Mouse (Mus musculus) ZHBTc4 (cell line): ENCODE data around the gene Tspoap1.
A peak's percentile ranks its signal among the peaks of the same experiment; 100 is the strongest.

Experiments used
- DNase-seq: peaks from one replicate; pipeline ENCODE4 v3.0.0-alpha.2; 2011; ENCODE audit warnings: low read depth, low spot score

The Tspoap1 gene

DNA sequence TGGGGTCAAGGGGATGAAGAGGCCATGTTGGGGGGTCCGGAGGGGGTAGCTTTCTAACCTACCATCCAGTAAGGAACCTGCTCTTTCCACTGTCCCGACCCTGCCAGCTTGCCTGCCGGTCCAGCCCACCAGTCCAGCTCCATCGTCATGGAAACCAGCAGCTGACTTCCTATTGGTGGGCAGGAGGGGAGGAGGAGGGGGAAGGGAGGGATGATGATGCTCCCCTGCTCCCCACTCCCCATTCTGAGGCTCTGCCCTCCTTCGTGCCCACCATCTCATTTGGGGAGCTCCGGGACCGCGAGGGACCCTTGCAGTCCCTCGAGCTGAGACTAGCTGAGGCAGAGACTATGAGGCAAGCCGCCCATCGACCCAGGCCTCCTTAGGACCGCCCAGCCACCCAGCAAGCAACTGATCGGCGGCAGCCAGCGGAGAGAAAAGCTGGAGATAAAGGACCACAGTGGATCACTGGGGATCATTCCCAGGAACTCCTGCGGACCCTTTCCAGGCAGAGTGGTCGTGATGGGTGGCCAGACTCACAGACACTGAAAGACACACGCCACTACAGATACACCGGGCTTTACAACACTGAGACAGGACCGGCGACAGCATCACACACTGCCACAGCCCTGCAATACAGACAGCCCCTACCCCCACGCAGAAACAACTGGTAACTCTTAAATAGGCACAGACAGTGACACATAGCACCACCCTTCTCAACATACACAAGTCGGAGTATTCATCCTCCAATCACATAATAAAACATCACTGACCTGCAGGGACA, at the start of gene Tspoap1:
TSS of gene Tspoap1 (plus strand) at position 241 of the 781 bp plus-strand sequence.
- DNase-seq: no peak

DNA sequence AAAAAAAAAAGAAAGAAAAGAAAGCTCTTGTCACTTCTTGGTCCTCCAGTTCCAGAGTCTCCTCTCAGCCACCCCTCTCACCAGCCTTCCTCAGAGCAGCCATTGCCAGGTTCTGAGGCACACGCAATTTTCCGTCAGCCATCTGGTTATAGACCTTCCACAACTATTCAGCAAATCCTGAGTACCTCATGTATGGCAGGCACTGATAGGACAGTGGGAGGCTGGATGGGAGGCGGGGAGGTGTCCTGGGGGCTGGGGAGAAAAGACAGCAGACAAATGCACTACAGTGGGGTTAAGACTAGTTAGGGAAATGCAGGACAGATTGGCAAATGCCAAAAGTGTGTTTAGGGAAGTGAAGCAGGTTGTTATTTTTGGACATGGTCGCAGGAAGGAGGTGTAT, 48.2 kb upstream of the Tspoap1 start:
- DNase-seq: no peak

DNA sequence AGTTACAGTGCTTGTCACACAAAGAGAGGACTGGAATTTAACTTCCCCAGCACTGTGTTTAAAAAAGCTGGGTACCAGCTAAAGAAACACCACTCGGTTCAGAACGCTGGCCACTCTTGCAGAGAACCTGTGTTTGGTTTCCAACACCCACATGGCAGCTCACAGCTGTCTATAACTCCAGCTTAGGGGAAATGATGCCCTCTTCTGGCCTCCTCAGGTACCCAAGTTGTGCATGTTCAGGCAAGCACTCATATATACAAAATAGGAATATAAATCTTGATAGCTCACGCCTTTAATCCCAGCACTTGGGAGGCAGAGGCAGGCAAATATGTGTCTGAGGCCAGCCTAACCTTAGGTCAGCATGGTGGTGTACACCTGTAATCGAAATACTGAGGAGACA, 44.3 kb upstream of the Tspoap1 start:
- peak; percentile 40 for DNase-seq

DNA sequence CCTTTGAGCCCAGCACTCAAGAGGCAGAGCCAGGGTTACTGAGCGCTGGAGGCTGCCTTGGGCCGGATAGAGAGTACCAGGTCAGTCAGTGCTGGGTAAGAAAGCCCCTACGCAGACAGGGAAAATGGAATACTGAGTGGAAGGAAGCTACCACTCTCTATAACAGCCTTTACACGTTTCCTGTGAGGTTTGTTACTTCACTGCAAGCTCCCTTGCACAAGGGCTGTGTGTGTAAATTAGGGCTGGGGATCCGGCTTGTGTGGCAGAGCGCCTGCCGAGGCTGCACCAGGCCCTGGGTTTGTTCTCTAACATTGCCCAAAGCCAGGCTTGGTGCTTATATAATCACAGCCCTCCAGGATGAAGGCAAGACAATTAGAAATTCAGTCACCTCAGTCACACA, 40.8 kb upstream of the Tspoap1 start:
- no peak for DNase-seq

DNA sequence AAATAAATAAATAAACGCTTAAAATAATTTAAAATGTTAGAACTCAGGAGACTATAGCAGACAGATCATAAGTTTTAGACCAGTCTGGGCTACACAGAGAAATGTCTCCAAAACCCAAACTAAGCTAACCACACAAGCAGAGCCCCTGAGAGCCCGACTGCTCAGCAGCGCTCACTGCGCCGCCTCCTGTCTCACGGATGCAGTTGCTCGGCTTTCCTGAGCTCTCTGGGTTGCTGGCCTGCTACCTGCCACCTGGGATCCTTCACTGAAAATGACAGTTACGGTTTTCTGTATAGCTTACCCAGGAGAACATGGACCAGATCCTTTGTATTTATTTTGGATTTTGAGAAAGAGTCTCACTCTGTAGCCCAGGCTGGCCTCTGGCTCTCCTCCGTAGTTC, 40.0 kb upstream of the Tspoap1 start:
- DNase-seq: peak; percentile 67

DNA sequence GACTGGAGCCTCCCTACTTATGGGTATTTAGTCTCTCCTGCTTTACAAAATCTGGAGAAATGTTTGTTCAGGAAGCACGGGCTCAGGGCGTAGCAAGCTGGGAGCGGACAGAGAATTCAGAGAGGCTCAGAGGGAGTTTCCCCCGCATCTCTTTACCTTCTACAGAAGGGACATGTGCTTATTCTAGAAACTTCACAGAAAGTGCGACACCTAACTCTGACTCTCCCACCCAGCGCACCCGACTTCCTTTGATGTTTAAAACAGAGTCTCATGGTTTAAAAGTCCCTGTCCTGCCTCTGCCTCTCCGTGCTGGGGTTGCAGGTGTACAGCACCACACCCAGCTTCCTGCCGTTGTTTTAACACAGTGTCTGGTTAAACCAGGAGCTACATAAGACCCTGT, 39.5 kb upstream of the Tspoap1 start:
- peak; percentile 38 for DNase-seq

DNA sequence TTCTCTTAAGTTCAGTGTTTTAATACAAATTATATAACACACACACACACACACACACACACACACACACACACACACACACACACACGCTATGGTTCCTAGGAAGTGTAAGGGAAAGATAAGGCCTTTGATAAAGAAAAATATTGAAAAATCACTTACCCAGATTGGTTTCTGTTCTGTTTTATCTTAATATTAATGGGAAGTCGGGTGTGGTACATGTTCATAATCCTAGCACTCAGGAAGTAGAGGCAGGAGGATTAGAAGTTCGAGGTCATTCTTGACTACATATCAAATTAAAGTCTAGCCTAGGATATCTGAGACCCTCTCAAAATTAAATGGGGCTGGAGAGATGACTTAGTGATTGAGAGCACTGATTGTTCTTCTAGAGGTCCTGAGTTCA, 38.2 kb upstream of the Tspoap1 start:
- no peak for DNase-seq

DNA sequence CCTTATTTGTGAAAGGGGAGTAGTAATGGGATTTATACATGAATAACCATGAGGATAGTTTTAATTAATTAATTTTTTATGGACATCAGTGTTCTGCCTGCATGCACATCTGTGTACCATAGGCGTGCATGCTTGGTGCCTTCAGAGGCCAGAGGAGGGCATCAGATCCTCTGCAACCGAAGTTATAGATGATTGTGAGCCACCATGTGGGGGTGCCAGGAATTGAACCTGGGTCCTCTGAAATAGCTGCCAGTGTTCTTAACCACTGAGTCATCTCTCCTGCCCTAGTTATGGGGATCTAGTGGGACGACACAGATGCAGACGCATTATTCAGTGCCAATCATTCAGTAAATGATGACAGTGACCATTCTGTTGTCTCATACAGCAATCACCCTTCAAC, 37.5 kb upstream of the Tspoap1 start:
- no peak for DNase-seq

DNA sequence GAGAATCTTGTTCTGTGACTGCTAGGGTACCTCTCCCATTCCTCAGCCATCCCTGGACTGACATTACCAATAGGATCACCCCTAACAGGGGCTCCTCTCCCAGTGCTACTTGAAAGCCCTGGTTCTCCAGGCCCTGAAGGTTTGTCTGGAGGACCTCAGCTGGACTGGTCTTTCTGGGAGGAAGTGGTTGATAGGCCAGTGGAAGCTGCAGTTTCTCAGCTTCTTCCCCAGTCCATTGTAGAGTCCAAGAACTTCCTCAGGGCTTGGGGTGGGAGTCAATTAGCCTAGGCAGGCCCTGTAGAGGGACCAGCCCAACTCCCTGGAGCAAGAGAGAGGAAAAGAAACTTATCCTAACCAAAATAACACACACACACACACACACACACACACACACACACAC, 34.8 kb upstream of the Tspoap1 start:
- no peak for DNase-seq

DNA sequence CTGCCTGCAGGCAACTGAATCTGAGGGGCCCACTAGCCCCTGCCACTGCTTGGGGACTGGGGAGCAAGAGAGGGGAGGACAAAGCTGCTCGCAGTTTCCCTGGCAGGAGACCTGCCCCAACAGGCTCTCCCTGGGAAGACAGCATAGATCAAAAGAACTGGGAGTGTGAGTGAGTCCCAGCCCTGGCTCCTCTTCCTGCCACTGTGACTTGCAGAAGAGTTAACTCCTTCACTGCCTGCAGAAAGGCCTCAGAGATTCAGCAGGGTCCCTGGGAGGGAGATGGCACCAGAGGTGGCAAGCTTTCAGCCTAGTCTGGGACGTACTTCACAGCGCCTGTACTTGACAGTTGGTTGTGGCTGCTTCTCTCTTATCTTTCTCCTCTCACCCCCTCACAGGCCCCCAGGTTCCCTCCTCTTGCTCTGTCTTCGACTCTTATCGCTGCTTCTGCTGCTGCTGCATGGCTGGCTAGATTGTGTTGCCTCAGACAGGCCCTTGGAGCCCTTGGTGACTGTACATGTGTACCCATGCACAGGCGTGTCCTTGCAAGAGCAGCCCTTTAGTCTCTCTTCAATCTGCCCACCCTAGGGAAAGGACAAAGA, 34.3 kb upstream of the Tspoap1 start:
- peak; percentile 54 for DNase-seq

DNA sequence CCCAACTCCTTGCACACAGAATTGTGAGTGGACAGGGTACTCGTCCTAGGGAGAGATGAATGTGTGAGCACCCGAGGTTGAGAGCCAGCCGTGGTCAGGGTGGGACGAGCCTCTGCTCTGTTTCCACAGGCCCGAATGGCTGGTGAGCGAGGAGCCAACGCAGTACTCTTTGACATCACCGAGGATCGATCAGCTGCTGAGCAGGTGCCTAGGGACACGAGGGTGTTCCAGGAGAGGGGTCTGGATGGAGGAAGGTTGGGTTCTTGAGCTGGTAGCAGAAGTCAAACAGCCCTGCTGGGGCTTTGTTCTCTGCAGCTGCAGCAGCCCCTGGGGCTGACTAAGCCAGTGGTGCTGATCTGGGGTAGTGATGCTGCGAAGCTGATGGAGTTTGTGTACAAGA, 33.3 kb upstream of the Tspoap1 start:
- no peak for DNase-seq

DNA sequence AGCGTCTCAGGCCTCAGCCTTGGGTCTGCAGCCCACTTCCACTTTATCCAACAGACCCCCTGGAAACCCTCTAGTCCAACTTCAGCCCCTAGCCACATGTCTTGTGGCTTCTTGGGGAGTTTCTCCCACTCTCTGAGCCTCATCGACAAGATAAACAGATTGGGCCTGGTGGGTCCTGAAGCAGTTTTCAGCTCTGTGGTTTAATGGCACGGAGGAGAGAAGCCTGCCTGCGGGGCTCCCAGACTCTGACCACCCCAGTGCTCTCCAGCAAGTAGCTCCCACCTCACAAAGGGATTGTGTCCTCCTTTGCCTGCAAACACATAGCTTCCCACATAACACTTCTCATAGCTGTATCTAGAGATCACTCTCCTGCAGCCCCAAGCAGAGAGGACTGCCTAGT, 32.9 kb upstream of the Tspoap1 start:
- DNase-seq: no peak

DNA sequence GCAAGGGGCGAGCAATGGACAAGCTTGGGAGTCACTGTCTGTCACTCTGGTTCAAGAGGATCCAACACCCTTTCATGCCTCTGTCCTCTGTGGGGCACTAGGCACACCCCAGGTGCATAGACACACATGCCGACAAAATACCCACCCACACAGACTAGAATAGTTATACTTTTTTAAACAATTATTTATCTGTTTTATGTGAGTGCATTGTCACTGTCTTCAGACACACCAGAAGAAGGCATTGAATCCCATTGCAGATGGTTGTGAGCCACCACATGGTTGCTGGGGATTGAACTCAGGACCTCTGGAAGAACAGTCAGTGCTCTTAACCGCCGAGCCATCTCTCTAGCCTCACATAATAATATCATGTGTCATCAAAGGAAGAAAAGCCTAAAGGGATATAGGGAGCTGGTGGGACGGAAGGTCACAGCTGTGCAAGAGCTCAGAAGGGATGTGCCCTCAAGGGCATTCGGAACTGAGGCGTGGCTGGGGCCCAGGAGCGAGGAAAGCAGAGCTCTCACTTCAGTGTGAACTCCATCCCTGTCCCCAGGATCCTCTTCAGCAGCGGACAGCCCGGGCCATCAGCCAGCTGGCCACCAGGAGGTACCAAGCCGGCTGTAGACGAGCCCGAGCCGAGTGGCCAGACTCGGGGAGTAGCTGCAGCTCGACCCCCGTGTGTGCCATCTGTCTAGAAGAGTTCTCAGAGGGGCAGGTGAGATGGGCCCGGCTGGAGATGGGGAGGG, 31.3 kb upstream of the Tspoap1 start:
- DNase-seq: no peak

DNA sequence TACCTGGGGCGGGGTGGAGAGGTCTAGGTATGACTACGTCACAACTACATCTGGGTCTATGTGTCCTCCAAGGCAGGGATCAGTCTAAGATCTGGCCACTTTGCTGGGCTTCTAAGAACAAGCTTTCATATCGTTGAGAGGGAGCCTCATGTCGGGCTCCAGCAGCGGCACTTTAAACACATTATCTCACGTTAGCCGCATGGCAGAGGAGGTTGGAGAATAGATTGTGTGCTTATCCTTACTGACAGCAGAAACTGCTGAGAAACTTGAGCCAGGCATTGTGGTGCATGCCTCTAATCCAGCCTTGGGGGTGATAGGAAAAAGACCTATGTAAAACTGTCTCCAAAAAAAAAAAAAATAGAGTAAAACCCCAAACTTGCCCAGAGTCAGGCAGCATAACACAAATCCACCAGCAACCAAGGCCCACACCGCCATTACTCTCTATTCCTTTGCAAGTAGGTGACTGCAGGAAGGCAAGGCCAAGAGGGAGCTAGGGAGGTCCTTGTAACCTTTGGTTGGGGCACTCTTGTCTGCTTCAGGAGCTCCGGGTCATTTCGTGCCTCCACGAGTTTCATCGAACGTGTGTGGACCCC, 30.7 kb upstream of the Tspoap1 start:
- no peak for DNase-seq

DNA sequence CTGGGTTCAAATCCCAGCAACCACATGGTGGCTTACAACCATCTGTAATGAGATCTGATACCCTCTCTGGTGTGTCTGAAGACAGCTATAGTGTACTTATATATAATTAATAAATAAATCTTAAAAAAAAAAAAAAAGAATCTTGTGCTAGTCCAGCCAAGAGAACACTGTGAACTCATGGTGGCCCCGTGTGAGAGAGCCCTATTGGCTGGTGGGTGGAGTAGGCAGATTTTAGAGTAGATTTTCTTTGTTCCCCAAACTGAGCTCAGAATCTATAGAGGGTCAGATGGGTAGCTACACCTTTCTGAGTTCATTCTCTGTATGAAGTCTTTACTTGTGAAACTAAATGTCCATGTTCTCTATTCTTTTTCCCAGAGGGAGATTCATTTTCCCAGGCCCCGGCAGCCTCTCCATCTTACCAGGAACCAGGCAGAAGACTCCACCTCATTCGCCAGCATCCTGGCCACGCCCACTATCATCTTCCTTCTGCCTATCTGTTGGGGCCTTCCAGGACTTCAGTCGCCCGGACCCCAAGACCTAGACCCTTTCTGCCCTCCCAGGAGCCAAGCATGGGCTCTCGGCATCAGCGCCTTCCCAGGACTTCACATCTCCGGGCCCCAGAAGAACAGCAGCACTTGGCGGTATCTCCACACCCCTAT, 29.6 kb upstream of the Tspoap1 start:
- peak; percentile 49 for DNase-seq

DNA sequence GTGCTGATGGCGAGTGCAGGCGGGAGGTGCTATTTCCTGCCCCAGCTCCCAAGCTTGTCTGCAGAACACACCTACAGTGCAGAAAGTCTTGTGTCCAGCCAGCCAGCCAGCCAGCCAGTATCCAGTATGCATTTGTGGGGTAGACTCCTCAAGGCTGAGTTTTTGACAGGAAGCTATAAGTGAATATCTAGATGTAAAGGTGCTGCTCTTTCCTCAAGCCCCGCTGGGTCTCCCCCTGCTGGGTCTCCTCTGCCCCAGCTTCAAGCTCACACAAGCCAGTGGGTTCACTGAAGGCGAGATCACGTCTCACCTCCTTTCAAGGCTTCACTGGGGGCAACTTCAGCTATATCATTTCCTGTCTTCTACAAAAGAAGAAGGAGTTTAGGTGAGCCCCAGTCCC, 26.0 kb upstream of the Tspoap1 start:
- DNase-seq: no peak

DNA sequence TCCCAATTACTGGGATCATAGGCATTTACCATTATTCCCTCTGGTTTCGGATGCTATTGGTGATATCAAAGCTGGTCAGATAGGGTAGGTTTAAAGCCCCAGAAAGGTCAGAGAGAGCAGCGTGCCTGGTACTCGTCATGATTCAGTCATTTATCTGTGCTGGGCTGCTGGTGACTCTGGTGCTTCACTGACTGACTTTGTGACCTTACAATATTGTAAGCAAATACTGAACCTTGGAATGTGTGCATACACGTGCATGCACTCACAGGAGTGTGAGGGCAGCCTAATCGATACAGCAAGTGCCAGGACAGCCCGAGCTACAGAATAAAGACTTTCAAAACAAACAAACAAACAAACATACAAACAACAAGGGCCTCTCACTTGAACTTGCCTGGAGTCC, 24.6 kb upstream of the Tspoap1 start:
- no peak for DNase-seq

DNA sequence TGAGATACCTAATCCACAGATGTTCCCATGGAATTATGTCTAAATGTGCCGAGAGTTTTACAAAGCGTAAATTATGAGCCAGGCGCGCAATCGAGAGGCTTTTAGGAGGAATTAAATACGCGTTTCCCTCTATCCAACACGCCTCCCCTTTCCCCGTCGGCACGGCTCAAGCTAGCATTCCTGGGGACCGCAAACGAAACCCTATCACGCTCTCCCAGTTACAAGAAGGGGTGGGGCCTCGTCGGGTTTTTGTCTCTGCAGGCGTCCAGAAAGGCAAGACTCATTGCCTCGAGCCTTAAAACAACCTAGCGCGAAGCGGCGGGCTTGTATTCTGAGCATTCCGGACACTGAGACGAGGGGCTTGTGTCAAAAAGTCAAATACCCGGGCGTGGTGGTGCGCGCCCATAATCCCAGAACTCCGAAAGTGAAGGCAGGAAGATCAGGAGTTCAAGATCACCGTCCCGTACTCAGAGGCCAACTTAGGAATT, 23.6 kb upstream of the Tspoap1 start:
- DNase-seq: peak; percentile 78

DNA sequence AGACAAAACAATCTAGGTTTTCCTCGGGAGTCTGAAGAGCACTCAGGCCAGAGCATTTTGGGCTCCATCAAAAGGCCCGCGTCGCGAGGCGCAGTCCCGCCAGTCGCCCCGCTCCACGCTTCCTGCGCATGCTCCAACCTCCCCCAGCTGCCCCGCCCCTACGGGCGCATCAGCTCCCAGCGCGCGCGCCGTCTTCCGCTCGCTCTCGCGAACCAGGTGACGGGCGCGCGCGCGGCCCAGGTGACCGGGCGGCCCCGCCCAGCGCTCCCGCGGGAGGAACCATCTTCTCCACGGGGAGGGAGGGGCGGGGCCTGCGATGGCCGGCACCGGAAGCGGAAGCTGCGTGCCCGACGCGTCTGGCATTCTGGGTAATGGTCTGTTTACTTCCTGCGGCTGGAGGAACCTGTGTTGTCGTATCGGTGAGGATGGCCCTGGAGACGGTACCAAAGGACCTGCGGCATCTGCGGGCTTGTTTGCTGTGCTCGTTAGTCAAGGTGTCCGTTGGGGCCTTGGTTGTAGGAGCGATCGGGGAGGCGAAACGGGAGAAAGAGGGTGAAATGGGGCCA, 23.1 kb upstream of the Tspoap1 start, which contains the start of gene Supt4a:
TSS of gene Supt4a (plus strand) at position 378 of the 566 bp plus-strand sequence.
- DNase-seq: peak; percentile 99

DNA sequence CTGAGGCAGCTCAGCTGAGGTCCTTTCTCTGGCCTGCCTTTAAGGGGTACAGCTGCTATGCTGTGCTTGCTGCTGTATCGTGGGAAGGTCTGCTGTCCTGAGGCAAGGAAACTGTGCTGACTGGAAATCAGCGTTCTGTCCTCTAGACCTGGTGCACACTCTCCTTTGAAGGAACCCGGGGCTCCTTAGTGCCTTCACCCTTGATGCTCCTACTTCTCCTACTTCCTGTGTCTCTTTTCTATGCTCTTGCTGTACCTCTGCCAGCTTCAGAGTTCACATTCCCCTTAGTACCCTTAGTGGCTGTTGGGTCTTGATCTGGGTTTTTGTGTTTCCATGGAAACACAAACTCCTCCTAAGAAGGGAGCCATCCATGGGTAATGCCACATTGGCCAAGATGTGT, 16.6 kb upstream of the Tspoap1 start:
- DNase-seq: no peak

DNA sequence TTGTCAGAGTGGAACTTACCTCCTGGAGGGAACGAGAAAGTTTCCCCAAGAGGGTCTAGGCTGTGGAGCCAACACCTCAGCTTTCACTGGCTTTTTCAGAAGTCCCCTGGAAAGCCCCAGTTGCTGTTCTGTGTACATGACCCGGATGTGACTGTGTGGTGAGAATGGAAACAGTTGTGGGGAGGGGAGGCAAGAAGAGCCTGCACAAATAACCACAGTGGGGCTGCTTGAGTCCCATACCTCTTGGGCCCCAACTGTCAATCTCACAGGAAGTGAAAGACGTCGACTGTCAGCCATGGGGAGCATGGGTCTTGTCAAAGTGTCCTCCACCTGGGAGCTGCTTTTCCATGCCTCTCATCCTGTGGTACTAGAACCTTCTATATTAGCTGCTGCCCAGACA, 15.4 kb upstream of the Tspoap1 start:
- no peak for DNase-seq
